Mouse (Mus musculus): Measurements from ENCODE around the gene Notch3. TPM values are rescaled to one million over a fixed set of nuclear protein-coding genes. Genes with fewer than 3 reads are reported as not detected.

The Notch3 gene
- polyA plus RNA-seq, 1 experiment from 2014 or later: 18.7 TPM

DNA sequence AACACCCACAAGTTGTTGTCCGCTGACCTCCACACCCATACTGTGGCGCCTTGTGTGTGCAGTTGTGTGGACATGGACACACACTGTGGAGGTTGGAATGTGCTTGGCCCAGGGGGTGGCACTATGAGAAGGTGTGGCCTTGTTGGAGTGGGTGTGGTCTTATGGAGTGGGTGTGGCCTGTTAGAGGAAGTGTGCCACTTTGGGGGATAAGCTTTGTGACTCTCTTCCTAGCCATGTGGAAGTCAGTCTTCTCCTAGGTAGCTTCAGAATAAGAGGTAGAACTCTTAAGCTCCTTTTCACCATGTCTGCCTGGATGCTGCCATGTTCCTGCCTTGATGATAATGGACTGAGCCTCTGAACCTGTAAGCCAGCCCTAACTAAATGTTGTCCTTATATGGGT lies 79.6 kb downstream of the Notch3 start:
- no peak overlapping the region for H3K4me3 ChIP-seq (ENCODE audit: low read depth, low read length)
- 96% methylated on average over 2 of the region's 2 CpGs for WGBS
- no peak overlapping the region for H3K27ac ChIP-seq (replicated peaks; ENCODE audit: low read depth, low read length)
- no peaks in the 10 kb centered on the region for H3K27me3 ChIP-seq (replicated peaks; ENCODE audit: control insufficient read depth, insufficient read depth, low read length)
- H3K9ac ChIP-seq (ENCODE audit: low read depth, low read length): no peak overlapping the region
- no peak for DNase-seq (ENCODE audit: low spot score)
- no peaks in the 10 kb centered on the region for H3K9me3 ChIP-seq (ENCODE audit: control insufficient read depth, low read length)
- no peaks in the 10 kb centered on the region for H3K36me3 ChIP-seq (ENCODE audit: control insufficient read depth, insufficient read depth, low read length)
- no peak overlapping the region for H3K4me2 ChIP-seq (ENCODE audit: low read depth, low read length)
- no peak for ATAC-seq (ENCODE audit: low read depth)
- H3K4me1 ChIP-seq (ENCODE audit: control insufficient read depth, insufficient read depth, low read length): no peaks in the 10 kb centered on the region

DNA sequence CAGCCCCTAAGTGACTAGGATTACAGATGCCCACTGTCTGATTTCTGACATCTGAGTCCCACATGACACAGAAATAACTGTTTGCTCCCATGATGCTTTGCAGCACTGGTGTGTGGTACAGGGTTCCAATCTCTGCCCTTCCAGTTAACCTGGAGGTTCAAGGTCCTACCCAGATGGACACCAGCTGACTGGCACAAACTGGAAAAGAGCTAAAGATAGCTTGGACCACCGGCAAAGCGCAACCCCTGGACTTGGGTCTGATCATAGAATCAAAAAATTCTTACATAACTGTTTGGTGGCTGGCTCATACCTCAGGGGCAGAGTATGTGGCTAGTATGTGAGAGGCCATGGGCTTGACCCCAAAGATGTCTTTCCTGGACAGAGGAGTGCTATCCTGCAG lies 83.3 kb downstream of the Notch3 start:
- WGBS: 92% methylated on average over 2 of the region's 2 CpGs
- no peak overlapping the region for H3K4me3 ChIP-seq (ENCODE audit: low read depth, low read length)
- H3K36me3 ChIP-seq (ENCODE audit: control insufficient read depth, insufficient read depth, low read length): no peaks in the 10 kb centered on the region
- H3K9ac ChIP-seq (ENCODE audit: low read depth, low read length): no peak overlapping the region
- no peak overlapping the region for H3K27ac ChIP-seq (replicated peaks; ENCODE audit: low read depth, low read length)
- ATAC-seq (ENCODE audit: low read depth): no peak
- H3K4me2 ChIP-seq (ENCODE audit: low read depth, low read length): no peak overlapping the region
- no peaks in the 10 kb centered on the region for H3K27me3 ChIP-seq (replicated peaks; ENCODE audit: control insufficient read depth, insufficient read depth, low read length)
- no peak for DNase-seq (ENCODE audit: low spot score)
- 0 out of 2 replicates have a peak, but pooled peaks cover 2% of the 10 kb centered on the region for H3K9me3 ChIP-seq (ENCODE audit: control insufficient read depth, low read length)
- H3K4me1 ChIP-seq (ENCODE audit: control insufficient read depth, insufficient read depth, low read length): no peaks in the 10 kb centered on the region

GRCm38 (mm10) chr17:32075164-32075563 lies 91.5 kb downstream of the Notch3 start:
- DNase-seq (ENCODE audit: low spot score) (peak; percentile 30), ATAC-seq (ENCODE audit: low read depth) (peak; percentile 62)
- WGBS: 0% methylated on average over 1 of the region's 2 CpGs
- H3K27me3 ChIP-seq (replicated peaks; ENCODE audit: control insufficient read depth, insufficient read depth, low read length): no peaks in the 10 kb centered on the region
- no peaks in the 10 kb centered on the region for H3K36me3 ChIP-seq (ENCODE audit: control insufficient read depth, insufficient read depth, low read length)
- H3K9me3 ChIP-seq (ENCODE audit: control insufficient read depth, low read length): no peaks in the 10 kb centered on the region
- H3K4me1 ChIP-seq (ENCODE audit: control insufficient read depth, insufficient read depth, low read length): no peaks in the 10 kb centered on the region
- no peak overlapping the region for H3K4me3 ChIP-seq (ENCODE audit: low read depth, low read length)
- no peak overlapping the region for H3K9ac ChIP-seq (ENCODE audit: low read depth, low read length)
- no peak overlapping the region for H3K27ac ChIP-seq (replicated peaks; ENCODE audit: low read depth, low read length)
- H3K4me2 ChIP-seq (ENCODE audit: low read depth, low read length): no peak overlapping the region

GRCm38 (mm10) chr17:32074658-32075057 lies 92.0 kb downstream of the Notch3 start:
- no peak overlapping the region for H3K4me2 ChIP-seq (ENCODE audit: low read depth, low read length)
- H3K27me3 ChIP-seq (replicated peaks; ENCODE audit: control insufficient read depth, insufficient read depth, low read length): no peaks in the 10 kb centered on the region
- no peak overlapping the region for H3K9ac ChIP-seq (ENCODE audit: low read depth, low read length)
- no peaks in the 10 kb centered on the region for H3K36me3 ChIP-seq (ENCODE audit: control insufficient read depth, insufficient read depth, low read length)
- WGBS: 69% methylated on average over 4 of the region's 4 CpGs
- no peak overlapping the region for H3K4me3 ChIP-seq (ENCODE audit: low read depth, low read length)
- DNase-seq (ENCODE audit: low spot score): no peak
- H3K27ac ChIP-seq (replicated peaks; ENCODE audit: low read depth, low read length): no peak overlapping the region
- ATAC-seq (ENCODE audit: low read depth): no peak
- H3K4me1 ChIP-seq (ENCODE audit: control insufficient read depth, insufficient read depth, low read length): no peaks in the 10 kb centered on the region
- H3K9me3 ChIP-seq (ENCODE audit: control insufficient read depth, low read length): no peaks in the 10 kb centered on the region

DNA sequence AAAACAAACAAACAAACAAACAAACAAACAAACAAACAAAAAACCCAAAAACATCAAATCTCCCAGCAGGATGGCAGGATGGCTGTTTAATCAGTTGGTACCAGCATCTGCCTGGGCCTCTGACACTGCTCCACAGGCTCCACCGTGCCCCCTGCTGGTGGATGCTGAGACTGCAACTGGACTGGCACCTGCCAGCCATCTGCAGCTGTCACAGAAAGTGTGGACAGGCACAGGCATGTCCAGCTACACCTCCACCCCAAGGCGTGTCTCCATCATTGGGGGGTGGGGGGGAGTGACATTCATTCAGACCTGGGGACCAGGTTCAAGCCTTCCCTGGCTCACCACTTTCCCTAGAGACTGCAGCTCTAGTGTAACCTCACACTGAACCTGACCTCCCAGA lies 93.3 kb downstream of the Notch3 start:
- 0 out of 2 replicates have a peak, but pooled peaks have one; percentile 20 for ATAC-seq (ENCODE audit: low read depth)

More for the DNA sequence above, 93.3 kb downstream of the Notch3 start:
- H3K9me3 ChIP-seq (ENCODE audit: control insufficient read depth, low read length): no peaks in the 10 kb centered on the region
- H3K36me3 ChIP-seq (ENCODE audit: control insufficient read depth, insufficient read depth, low read length): no peaks in the 10 kb centered on the region
- H3K4me1 ChIP-seq (ENCODE audit: control insufficient read depth, insufficient read depth, low read length): no peaks in the 10 kb centered on the region
- H3K4me2 ChIP-seq (ENCODE audit: low read depth, low read length): no peak overlapping the region
- H3K27me3 ChIP-seq (replicated peaks; ENCODE audit: control insufficient read depth, insufficient read depth, low read length): no peaks in the 10 kb centered on the region
- H3K4me3 ChIP-seq (ENCODE audit: low read depth, low read length): no peak overlapping the region
- H3K9ac ChIP-seq (ENCODE audit: low read depth, low read length): no peak overlapping the region
- H3K27ac ChIP-seq (replicated peaks; ENCODE audit: low read depth, low read length): no peak overlapping the region
- 7% methylated on average over 2 of the region's 2 CpGs for WGBS
- peak; percentile 41 for DNase-seq (ENCODE audit: low spot score)

Other genes starting within 250 kb of the Notch3 start
- gene Rrp1b, start 130.8 kb downstream of the Notch3 start, polyA plus RNA-seq (2014; fragmentation: Nextera tagmentation; extraction: Ambion mirVana): 41.9 and 47.9 TPM in 2 replicates
- 1.2 and 1.3 TPM in 2 replicates for gene Hsf2bp, start 130.5 kb downstream of the Notch3 start, polyA plus RNA-seq (2014; fragmentation: Nextera tagmentation; extraction: Ambion mirVana)
- gene Ephx3, start 22.7 kb upstream of the Notch3 start, polyA plus RNA-seq (2014; fragmentation: Nextera tagmentation; extraction: Ambion mirVana): 1.9 and 2.6 TPM in 2 replicates
- 87.5 and 89.8 TPM in 2 replicates for gene Brd4, start 117.9 kb upstream of the Notch3 start, polyA plus RNA-seq (2014; fragmentation: Nextera tagmentation; extraction: Ambion mirVana)
- 33.0 and 37.9 TPM in 2 replicates for gene Akap8, start 154.4 kb upstream of the Notch3 start, polyA plus RNA-seq (2014; fragmentation: Nextera tagmentation; extraction: Ambion mirVana)
- 59.4 and 59.8 TPM in 2 replicates for gene Akap8l, start 183.8 kb upstream of the Notch3 start, polyA plus RNA-seq (2014; fragmentation: Nextera tagmentation; extraction: Ambion mirVana)
- gene Wiz, start 222.6 kb upstream of the Notch3 start, polyA plus RNA-seq (2014; fragmentation: Nextera tagmentation; extraction: Ambion mirVana): 27.6 and 29.3 TPM in 2 replicates
- gene Rasal3, start 236.7 kb upstream of the Notch3 start, polyA plus RNA-seq (2014; fragmentation: Nextera tagmentation; extraction: Ambion mirVana): 2.2 and 2.4 TPM in 2 replicates

Measured in embryonic facial prominence, embryonic 14.5 days (tissue).